Mouse (Mus musculus) CH12.LX (cell line): ENCODE data around the gene Birc3. TPM values are rescaled to one million over a fixed set of nuclear protein-coding genes. Genes with fewer than 3 reads are reported as not detected.

Source experiments
- DNase-seq: peaks from one replicate; pipeline ENCODE4 v3.0.0-alpha.2; 2013; ENCODE audit errors: extremely low read depth
- H3K27ac ChIP-seq: 2 replicates; pipeline ENCODE4 v1.5.1; 2012; ENCODE audit warnings: low read depth, mild to moderate bottlenecking, control low read depth, moderate library complexity; ENCODE audit not compliant: insufficient read depth
- H3K27me3 ChIP-seq: replicated peaks from 2 replicates; pipeline ENCODE3; 2012; ENCODE audit warnings: inconsistent platforms
- H3K36me3 ChIP-seq, 2 experiments: replicated peaks in 1 of 2; 2 replicates each; pipeline versions ENCODE3 to v1.6.1; 2012; ENCODE audit warnings: inconsistent platforms in 1 of 2, low read length in 1 of 2, mild to moderate bottlenecking in 1 of 2, mixed read lengths in 1 of 2, moderate library complexity in 1 of 2; ENCODE audit not compliant: control insufficient read depth in 1 of 2, insufficient read depth in 1 of 2
- H3K4me1 ChIP-seq, 2 experiments: 2 replicates each; pipeline ENCODE4 v1.6.1; 2012; ENCODE audit warnings: inconsistent platforms in 1 of 2, moderate library complexity in 1 of 2; ENCODE audit not compliant: insufficient read depth in 2 of 2, control insufficient read depth in 1 of 2
- H3K4me2 ChIP-seq: 2 replicates; pipeline ENCODE4 v1.6.1; 2012; ENCODE audit warnings: low read depth, mild to moderate bottlenecking, control low read depth; ENCODE audit not compliant: poor library complexity, insufficient read depth, severe bottlenecking
- H3K4me3 ChIP-seq, 3 experiments: fragments of 150-350 bp in 1 of 3; sonication (generic) in 1 of 3; replicated peaks in 1 of 3; 2 replicates each; pipeline versions ENCODE3 to v1.5.1; 2011 to 2012; ENCODE audit warnings: low read depth in 2 of 3, low read length in 2 of 3, mild to moderate bottlenecking in 2 of 3, moderate library complexity in 2 of 3, control low read depth in 1 of 3, improper control_type of control experiment in 1 of 3, inconsistent platforms in 1 of 3, mixed read lengths in 1 of 3; ENCODE audit not compliant: poor library complexity in 1 of 3
- H3K79me2 ChIP-seq: replicated peaks from 2 replicates; pipeline ENCODE4 v1.6.1; 2012; ENCODE audit warnings: mild to moderate bottlenecking, moderate library complexity; ENCODE audit not compliant: control insufficient read depth, poor library complexity, insufficient read depth, severe bottlenecking; ENCODE audit errors: extremely low read depth
- H3K9ac ChIP-seq: 2 replicates; pipeline ENCODE4 v1.6.1; 2012; ENCODE audit warnings: low read depth, mild to moderate bottlenecking, control low read depth, moderate library complexity; ENCODE audit not compliant: insufficient read depth
- H3K9me3 ChIP-seq: replicated peaks from 2 replicates; pipeline ENCODE3; 2012; ENCODE audit warnings: low read length, inconsistent platforms, mixed read lengths
- BHLHE40 ChIP-seq: IDR thresholded peaks from 2 replicates; pipeline ENCODE4 v1.6.1; 2011; ENCODE audit warnings: mild to moderate bottlenecking, low read depth, low read length, improper control_type of control experiment
- CHD1 ChIP-seq: IDR thresholded peaks from 2 replicates; pipeline ENCODE4 v1.6.1; 2012; ENCODE audit warnings: low read depth, low read length, improper control_type of control experiment, inconsistent platforms
- CTCF ChIP-seq, 2 experiments: IDR thresholded peaks in 1 of 2; conservative IDR thresholded peaks in 1 of 2; 2 replicates each; pipeline ENCODE4 v1.5.1; 2011 to 2012; ENCODE audit warnings: low read depth in 2 of 2, low read length in 2 of 2, improper control_type of control experiment in 1 of 2, inconsistent platforms in 1 of 2, mild to moderate bottlenecking in 1 of 2, moderate library complexity in 1 of 2
- EP300 ChIP-seq: IDR thresholded peaks from 2 replicates; pipeline ENCODE4 v1.6.1; 2011; ENCODE audit warnings: low read length, improper control_type of control experiment
- ETS1 ChIP-seq: conservative IDR thresholded peaks from 2 replicates; pipeline ENCODE4 v1.6.1; 2012; ENCODE audit warnings: low read depth, mild to moderate bottlenecking, inconsistent platforms, low read length, improper control_type of control experiment, moderate library complexity
- IRF4 ChIP-seq: IDR thresholded peaks from 2 replicates; pipeline ENCODE4 v1.6.1; 2014; ENCODE audit warnings: low read depth, mild to moderate bottlenecking, inconsistent platforms, low read length, improper control_type of control experiment
- JUN ChIP-seq: IDR thresholded peaks from 2 replicates; pipeline ENCODE4 v1.6.1; 2011; ENCODE audit warnings: low read depth, mild to moderate bottlenecking, low read length, improper control_type of control experiment, moderate library complexity; ENCODE audit not compliant: insufficient read depth
- JUND ChIP-seq: conservative IDR thresholded peaks from 2 replicates; pipeline ENCODE4 v1.6.1; 2011; ENCODE audit warnings: low read depth, low read length, improper control_type of control experiment
- MAX ChIP-seq: IDR thresholded peaks from 2 replicates; pipeline ENCODE4 v1.6.1; 2011; ENCODE audit warnings: low read length, improper control_type of control experiment
- MEF2A ChIP-seq: IDR thresholded peaks from 2 replicates; pipeline ENCODE4 v1.6.1; 2014; ENCODE audit warnings: low read depth, mild to moderate bottlenecking, inconsistent platforms, low read length, improper control_type of control experiment, borderline replicate concordance
- NELFE ChIP-seq: IDR thresholded peaks from 2 replicates; pipeline ENCODE4 v1.6.1; 2011; ENCODE audit warnings: low read depth, low read length, improper control_type of control experiment
- NRF1 ChIP-seq: IDR thresholded peaks from 2 replicates; pipeline ENCODE4 v1.6.1; 2014; ENCODE audit warnings: low read depth, mild to moderate bottlenecking, inconsistent platforms, low read length, improper control_type of control experiment, moderate library complexity
- POLR2A ChIP-seq: IDR thresholded peaks from 2 replicates; pipeline ENCODE4 v1.6.1; 2011; ENCODE audit warnings: low read depth, mild to moderate bottlenecking, improper control_type of control experiment, low read length
- POLR2AphosphoS2 ChIP-seq: IDR thresholded peaks from 2 replicates; pipeline ENCODE4 v1.6.1; 2011; ENCODE audit warnings: low read depth, low read length, improper control_type of control experiment
- RAD21 ChIP-seq: IDR thresholded peaks from 2 replicates; pipeline ENCODE4 v1.6.1; 2011; ENCODE audit warnings: low read depth, mild to moderate bottlenecking, low read length, improper control_type of control experiment, moderate library complexity
- RCOR1 ChIP-seq: conservative IDR thresholded peaks from 2 replicates; pipeline ENCODE4 v1.6.1; 2012; ENCODE audit warnings: low read depth, mild to moderate bottlenecking, inconsistent platforms, low read length, improper control_type of control experiment
- SIN3A ChIP-seq: IDR thresholded peaks from 2 replicates; pipeline ENCODE4 v1.6.1; 2012; ENCODE audit warnings: low read length, improper control_type of control experiment, inconsistent platforms
- SMC3 ChIP-seq: IDR thresholded peaks from 2 replicates; pipeline ENCODE4 v1.6.1; 2011; ENCODE audit warnings: low read depth, low read length, improper control_type of control experiment
- TBP ChIP-seq: conservative IDR thresholded peaks from 2 replicates; pipeline ENCODE4 v1.6.1; 2011; ENCODE audit warnings: low read depth, low read length, improper control_type of control experiment
- TCF12 ChIP-seq: IDR thresholded peaks from 2 replicates; pipeline ENCODE4 v1.6.1; 2014; ENCODE audit warnings: low read depth, mild to moderate bottlenecking, inconsistent platforms, low read length, improper control_type of control experiment
- dilution Hi-C: fragments of 300-500 bp; cut with MboI; formaldehyde crosslinking; loops from 2 replicates; pipeline ENCODE4 v1.14.3; 2020; ENCODE audit warnings: low sequenced_read_pairs; ENCODE audit not compliant: extremely low pct_unique_long_range_greater_than_20kb, extremely low pct_ligation_motif_present
- in situ Hi-C: fragments of 300-500 bp; cut with MboI; formaldehyde crosslinking; loops from 3 replicates; pipeline ENCODE4 v1.14.3; 2019; ENCODE audit warnings: low sequenced_read_pairs, low pct_ligation_motif_present, low pct_unique_long_range_greater_than_20kb, mixed read lengths
- polyA plus RNA-seq: library from polyadenylated mRNA; unstranded; fragments of >175 nt; gene quantifications from 2 replicates; pipeline ENCODE4 v1.2.1, GENCODE M21; 2012; ENCODE audit warnings: low read depth; ENCODE audit not compliant: insufficient read length
- total RNA-seq, 2 experiments: library from RNA; depleted of rRNA; stranded (reverse); fragments of 300-350 nt in 1 of 2; fragments of >200 nt in 1 of 2; gene quantifications; 2 replicates each; pipeline ENCODE4 v1.2.3; 2012 to 2014

Gene Birc3
- total and polyA plus RNA-seq, 3 experiments, result 67.9 to 80.0 (median 73.2) TPM

DNA sequence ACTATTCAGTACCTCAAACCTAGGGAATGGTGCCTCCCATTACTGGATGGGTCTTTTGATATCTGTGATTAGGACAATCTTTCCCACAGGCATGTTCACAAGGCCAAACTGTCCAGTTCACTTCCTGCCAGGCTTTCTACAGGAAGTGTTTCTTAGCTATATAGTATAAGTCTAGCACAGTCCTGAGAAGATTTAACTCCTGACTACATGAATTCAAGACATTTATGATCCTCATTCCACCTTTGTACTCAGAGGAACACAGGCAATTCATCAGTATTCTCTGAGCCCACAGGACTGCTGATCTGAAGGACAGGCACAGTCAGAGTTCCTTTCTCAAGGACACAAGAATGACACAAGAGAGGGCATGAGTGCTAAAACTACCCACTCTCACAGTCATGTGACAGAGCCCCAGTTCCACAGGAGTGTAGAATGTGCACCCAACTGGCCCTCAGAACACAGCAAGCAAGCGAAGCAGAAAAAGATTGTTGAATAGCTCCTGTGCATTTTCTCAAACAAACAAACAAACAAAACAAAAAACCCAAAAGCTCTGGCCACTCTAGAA, 9.4 kb upstream of the Birc3 start:
- H3K27ac ChIP-seq, result no peak overlapping the region
- no peak overlapping the region for H3K9ac ChIP-seq
- no peak overlapping the region for H3K4me3 ChIP-seq
- peaks cover 18% of the 10 kb centered on the region for H3K9me3 ChIP-seq
- dilution Hi-C loops, result no loop called here
- no peak for TF ChIP-seq IRF4
- TF ChIP-seq, all 38 proteins: peak for 0
- in situ Hi-C loops, result no loop called here
- Histone ChIP-seq H3K4me1 (peaks cover 4 to 21% of the 10 kb centered on the region in 2 experiments; a peak in 3 of 4 replicates), H3K4me2 (no peak overlapping the region), H3K27me3 (no peaks in the 10 kb centered on the region), H3K79me2 (no peaks in the 10 kb centered on the region), H3K36me3 (no peaks in the 10 kb centered on the region)
- no peak for DNase-seq

DNA sequence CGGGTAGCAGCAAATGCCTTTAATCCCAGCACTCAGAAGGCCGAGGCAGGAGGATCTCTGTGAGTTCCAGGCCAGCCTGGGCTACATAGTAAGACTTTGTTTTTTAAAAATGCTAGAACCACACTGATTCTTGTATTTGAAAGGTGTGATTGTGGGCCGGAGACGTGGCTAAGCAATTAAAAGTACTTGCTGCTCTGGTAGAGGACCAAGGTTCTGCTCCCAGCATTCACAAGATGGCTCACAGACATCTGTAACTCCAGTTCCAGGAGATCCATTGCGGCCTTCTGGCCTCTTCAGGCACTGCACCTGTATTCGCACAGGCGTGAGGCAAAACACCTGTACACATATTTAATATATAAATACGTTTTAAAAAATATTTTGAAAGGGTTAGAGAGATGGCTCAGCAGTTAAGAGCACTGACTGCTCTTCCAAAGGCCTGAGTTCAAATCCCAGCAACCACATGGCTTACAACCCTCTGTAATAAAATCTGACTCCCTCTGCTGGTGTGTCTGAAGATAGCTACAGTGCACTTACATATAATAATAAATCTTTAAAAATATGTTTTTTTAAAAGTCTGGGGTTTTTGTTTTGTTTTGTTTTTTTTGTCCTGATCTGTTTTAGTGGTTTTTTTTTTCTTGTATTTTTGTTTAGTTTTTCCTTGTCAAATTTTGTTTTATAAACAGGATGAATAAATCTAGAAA, 675 bp upstream of the Birc3 start:
- DNase-seq, result no peak
- Histone ChIP-seq H3K9ac (no peak overlapping the region), H3K79me2 (peaks cover 17% of the 10 kb centered on the region), H3K27ac (peak overlapping the region; percentile 98), H3K27me3 (no peaks in the 10 kb centered on the region), H3K4me3 (no peak overlapping the region), H3K4me1 (peaks cover 16 to 40% of the 10 kb centered on the region in 2 experiments; a peak in 3 of 4 replicates), H3K9me3 (peaks cover 19% of the 10 kb centered on the region), H3K36me3 (peaks cover 11 to 21% of the 10 kb centered on the region in 2 experiments), H3K4me2 (0 out of 2 replicates have a peak overlapping the region, but pooled peaks have one; percentile 22)
- TF ChIP-seq SMC3 (no peak), CHD1 (peak; percentile 66; the same call in 1 of the 2 replicates), NELFE (no peak), POLR2AphosphoS2 (no peak), CTCF (conservative IDR thresholded peaks at IDR 0.05 in 1 of 2, IDR thresholded peaks at IDR 0.05 in 1 of 2; ENCODE audit: low read depth in 2 of 2, low read length in 2 of 2) (0 out of 4 replicates have a peak, but pooled peaks of 1 of the 2 experiments have one; percentile 8), SIN3A (no peak), RAD21 (no peak), TCF12 (no peak), MAX (no peak), JUND (no peak), NRF1 (no peak), EP300 (no peak), RCOR1 (0 out of 2 replicates have a peak, but pooled peaks have one; percentile 27), POLR2A (no peak), MEF2A (no peak), IRF4 (no peak), JUN (no peak), BHLHE40 (no peak), ETS1 (no peak), TBP (no peak)
- dilution Hi-C loops, result no loop called here
- in situ Hi-C loops, result loop anchor here (10.0 to 25.0 kb wide), 2 partner anchors 149 to 661 kb away; no protein-coding TSS in a partner anchor
